Mouse (Mus musculus) ES-Bruce4 (cell line): ENCODE data around the gene Slc35g1. TPM values are rescaled to one million over a fixed set of nuclear protein-coding genes. Genes with fewer than 3 reads are reported as not detected.

ENCODE experiments used
- H3K27ac ChIP-seq: 2 replicates; pipeline ENCODE4 v1.5.1; 2012; ENCODE audit warnings: low read length, inconsistent platforms; ENCODE audit not compliant: insufficient read depth
- H3K27me3 ChIP-seq: 2 replicates; pipeline ENCODE4 v1.6.1; 2012; ENCODE audit warnings: mild to moderate bottlenecking, low read length, inconsistent platforms; ENCODE audit not compliant: control insufficient read depth, poor library complexity, insufficient read depth, severe bottlenecking
- H3K36me3 ChIP-seq: 2 replicates; pipeline ENCODE4 v1.6.1; 2012; ENCODE audit warnings: inconsistent platforms, mild to moderate bottlenecking, low read length, moderate library complexity; ENCODE audit not compliant: control insufficient read depth, poor library complexity, insufficient read depth, severe bottlenecking
- H3K4me1 ChIP-seq: one replicate; pipeline ENCODE4 v1.8.1; 2011; ENCODE audit warnings: low read length; ENCODE audit not compliant: control insufficient read depth, insufficient read depth
- H3K4me3 ChIP-seq: 2 replicates; pipeline ENCODE4 v1.5.1; 2011; ENCODE audit warnings: low read depth, mild to moderate bottlenecking, low read length
- H3K9ac ChIP-seq: 2 replicates; pipeline ENCODE4 v1.6.1; 2012; ENCODE audit warnings: low read depth, mild to moderate bottlenecking, inconsistent platforms; ENCODE audit not compliant: poor library complexity, severe bottlenecking
- H3K9me3 ChIP-seq: replicated peaks from 2 replicates; pipeline ENCODE4 v1.6.1; 2012; ENCODE audit warnings: mild to moderate bottlenecking, low read length, inconsistent platforms; ENCODE audit not compliant: control insufficient read depth, poor library complexity, insufficient read depth, severe bottlenecking
- CTCF ChIP-seq: IDR thresholded peaks from one replicate; pipeline ENCODE4 v1.8.1; 2011; ENCODE audit warnings: low read depth, low read length
- EP300 ChIP-seq: IDR thresholded peaks from 2 replicates; pipeline ENCODE4 v1.6.1; 2011; ENCODE audit warnings: low read depth, low read length; ENCODE audit not compliant: insufficient read depth
- POLR2A ChIP-seq: IDR thresholded peaks from one replicate; pipeline ENCODE4 v1.8.1; 2011; ENCODE audit warnings: low read length; ENCODE audit not compliant: insufficient read depth
- polyA plus RNA-seq: library from polyadenylated mRNA; stranded (reverse); fragments of >200 nt; gene quantifications from 2 replicates; pipeline ENCODE4 v1.2.4, GENCODE M21; 2011; ENCODE audit warnings: low read depth; ENCODE audit not compliant: missing spikeins, insufficient read depth, insufficient read length

Gene Slc35g1
- polyA plus RNA-seq, 1 experiment = 20.3 TPM

DNA sequence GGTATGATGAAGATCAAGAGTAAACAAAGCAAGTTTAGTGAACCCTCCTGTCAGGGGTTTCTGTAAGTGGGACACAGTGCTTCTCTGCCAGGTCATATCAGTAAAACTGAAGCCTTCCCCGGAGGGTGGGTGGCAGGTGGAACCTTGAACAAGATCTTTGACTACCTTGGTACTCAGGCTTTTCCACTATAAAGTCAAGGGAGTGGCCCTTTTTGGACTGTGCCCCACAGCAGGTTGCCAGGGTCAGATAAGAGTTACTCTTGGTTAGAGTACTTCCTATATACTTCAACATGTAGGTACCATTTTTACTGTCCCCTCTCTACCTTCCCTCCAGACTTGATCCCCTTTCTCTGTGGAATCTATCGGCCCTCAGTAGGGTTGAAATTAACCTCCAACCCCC is 5.1 kb downstream of the Slc35g1 start:
- TF ChIP-seq POLR2A (no peak), CTCF (no peak), EP300 (no peak)
- H3K4me1 ChIP-seq = no peaks in the 10 kb centered on the region
- H3K36me3 ChIP-seq = peaks cover 18% of the 10 kb centered on the region
- no peak overlapping the region for H3K4me3 ChIP-seq
- H3K27me3 ChIP-seq = no peaks in the 10 kb centered on the region
- no peak overlapping the region for H3K27ac ChIP-seq
- H3K9me3 ChIP-seq = no peaks in the 10 kb centered on the region
- no peak overlapping the region for H3K9ac ChIP-seq

DNA sequence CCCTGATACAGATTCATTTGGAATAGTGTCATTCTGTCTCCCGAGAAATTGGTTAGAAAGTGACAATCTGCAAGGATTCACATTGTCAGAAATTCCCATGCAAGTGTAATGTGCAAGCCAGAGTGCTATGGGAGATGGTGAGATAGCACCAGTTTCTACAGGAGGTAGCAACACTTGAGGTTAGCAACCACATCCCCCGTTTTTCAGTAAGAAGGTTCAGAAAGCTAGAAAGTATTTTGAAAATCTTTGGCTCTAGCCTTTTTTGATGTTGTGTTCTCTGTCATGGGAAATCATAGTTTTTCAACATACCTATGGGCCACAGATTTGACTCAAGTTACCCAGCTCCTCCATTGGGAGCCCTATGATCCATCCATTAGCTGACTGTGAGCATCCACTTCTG is 5.6 kb downstream of the Slc35g1 start:
- no peak for TF ChIP-seq POLR2A
- TF ChIP-seq CTCF = no peak
- no peak for TF ChIP-seq EP300
- Histone ChIP-seq H3K9ac (no peak overlapping the region), H3K4me1 (no peaks in the 10 kb centered on the region), H3K9me3 (no peaks in the 10 kb centered on the region), H3K4me3 (no peak overlapping the region), H3K27me3 (no peaks in the 10 kb centered on the region), H3K27ac (no peak overlapping the region), H3K36me3 (peaks cover 18% of the 10 kb centered on the region)

DNA sequence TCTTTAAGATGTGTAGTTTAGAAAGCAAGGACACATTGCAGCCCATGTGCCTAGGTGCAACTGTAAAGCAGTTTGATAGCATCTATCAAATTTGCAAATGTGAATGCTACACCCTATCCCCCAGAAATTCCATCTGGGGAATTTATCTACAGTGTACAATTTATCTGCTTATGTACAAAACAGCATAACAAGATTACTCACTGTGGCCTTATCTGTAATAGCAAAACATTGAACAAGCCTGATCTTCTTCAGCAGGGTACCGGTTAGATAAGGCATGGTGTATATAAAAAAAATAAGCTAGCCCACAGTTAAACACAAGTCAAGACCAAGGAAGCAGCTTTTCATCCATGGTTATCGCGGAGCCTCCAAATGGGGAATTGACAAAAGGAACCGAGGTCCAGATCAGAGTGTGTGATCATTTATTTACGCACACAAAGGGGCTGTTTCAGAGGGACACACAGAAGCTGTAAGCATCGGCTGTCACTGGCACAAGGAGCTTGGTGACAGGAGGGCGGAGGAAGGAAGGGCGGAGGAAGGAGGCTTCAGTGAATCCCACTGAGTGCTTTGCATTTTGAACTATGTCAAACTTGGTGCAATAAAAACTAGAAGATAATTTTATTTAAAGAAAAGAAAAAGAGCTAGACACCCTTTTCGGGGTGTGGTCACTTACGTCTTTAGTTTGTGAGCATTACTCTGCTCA is 14.7 kb downstream of the Slc35g1 start:
- H3K4me1 ChIP-seq = peaks cover 2% of the 10 kb centered on the region
- peaks cover 3% of the 10 kb centered on the region; the same call in 1 of the 2 replicates for H3K9me3 ChIP-seq
- H3K36me3 ChIP-seq = no peaks in the 10 kb centered on the region
- H3K27ac ChIP-seq = no peak overlapping the region
- H3K4me3 ChIP-seq = no peak overlapping the region
- no peak for TF ChIP-seq EP300
- no peak for TF ChIP-seq POLR2A
- TF ChIP-seq CTCF = no peak
- no peaks in the 10 kb centered on the region for H3K27me3 ChIP-seq
- no peak overlapping the region for H3K9ac ChIP-seq

DNA sequence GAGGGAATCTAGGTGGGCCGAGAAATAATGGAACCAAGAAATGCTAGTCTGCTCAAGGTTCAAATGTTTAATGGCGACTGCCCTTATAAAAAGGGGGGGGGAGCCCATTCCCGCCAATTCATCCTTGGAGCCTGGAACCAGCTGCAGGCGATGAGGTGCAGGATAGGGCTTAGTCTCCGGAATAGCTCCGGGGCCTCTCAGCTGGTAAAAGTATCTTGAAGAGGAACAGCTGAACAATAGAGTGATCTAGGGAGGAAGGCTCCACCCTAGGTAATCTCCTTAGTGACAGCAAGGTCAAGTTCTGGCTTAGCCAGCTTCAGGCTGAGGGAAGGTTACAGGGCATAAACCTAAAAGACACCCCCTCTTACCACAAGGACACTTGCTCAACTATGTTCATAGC is 18.1 kb downstream of the Slc35g1 start:
- no peaks in the 10 kb centered on the region for H3K9me3 ChIP-seq
- no peak overlapping the region for H3K9ac ChIP-seq
- no peaks in the 10 kb centered on the region for H3K27me3 ChIP-seq
- TF ChIP-seq CTCF (no peak), EP300 (0 out of 2 replicates have a peak, but pooled peaks have one; percentile 46)
- H3K27ac ChIP-seq = no peak overlapping the region
- H3K4me3 ChIP-seq = no peak overlapping the region
- H3K36me3 ChIP-seq = no peaks in the 10 kb centered on the region
- H3K4me1 ChIP-seq = peaks cover 2% of the 10 kb centered on the region

DNA sequence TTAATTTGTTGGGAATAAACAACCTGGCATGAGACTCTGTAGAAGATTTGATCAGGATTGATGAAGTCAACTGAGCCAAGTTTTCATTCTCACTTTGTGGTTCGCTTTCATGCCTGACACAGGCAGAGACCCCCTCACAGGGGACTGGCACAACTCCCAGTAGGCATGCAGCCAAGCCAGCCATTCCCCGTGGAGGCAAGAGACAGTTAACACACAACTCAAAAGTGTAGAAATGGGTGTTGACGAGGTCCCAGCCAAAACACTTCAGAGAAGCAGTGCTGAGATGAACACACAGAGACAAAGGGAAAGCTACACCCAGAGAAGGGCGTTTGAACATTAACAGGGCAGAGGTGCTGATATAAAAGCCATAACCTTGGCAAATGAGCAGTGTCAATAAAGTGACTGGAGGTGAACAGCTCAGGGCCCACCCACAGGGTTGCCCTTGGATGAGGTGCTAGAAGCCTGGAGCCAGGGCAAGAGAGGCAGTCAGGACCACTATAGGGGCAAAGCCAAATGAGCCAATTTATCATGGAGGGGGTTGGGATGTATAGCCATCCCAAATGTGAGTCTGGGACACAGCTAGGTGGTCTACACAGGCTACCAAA is 23.1 kb downstream of the Slc35g1 start:
- no peak overlapping the region for H3K9ac ChIP-seq
- no peaks in the 10 kb centered on the region for H3K9me3 ChIP-seq
- no peak overlapping the region for H3K27ac ChIP-seq
- no peaks in the 10 kb centered on the region for H3K4me1 ChIP-seq
- H3K27me3 ChIP-seq = no peaks in the 10 kb centered on the region
- no peak for TF ChIP-seq CTCF
- no peak overlapping the region for H3K4me3 ChIP-seq
- H3K36me3 ChIP-seq = no peaks in the 10 kb centered on the region

DNA sequence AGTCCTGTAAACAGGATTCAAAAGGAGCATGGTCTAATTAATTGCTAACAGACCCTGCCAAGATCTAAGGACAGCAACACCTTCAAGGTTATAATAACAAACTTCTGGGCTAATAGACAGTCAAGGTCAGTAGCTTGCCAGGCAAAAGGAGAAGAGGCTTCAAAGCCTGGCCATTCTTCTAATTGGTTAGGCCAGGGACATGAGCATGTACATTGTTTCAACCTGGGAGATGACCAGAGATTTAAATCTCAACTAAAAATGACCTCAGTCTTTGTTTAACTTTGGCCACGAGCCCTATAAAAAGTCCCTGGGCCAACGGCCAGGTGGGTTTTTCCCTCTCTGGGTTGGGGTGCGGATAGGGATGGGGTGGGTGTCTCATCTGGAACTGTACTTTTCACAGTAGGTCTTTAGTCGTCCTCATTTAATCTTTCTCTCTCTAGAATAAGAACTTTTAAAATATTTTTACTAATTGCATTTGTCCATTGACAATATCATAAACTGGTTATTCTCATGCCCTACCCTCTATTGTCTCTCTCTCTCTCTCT is 25.0 kb downstream of the Slc35g1 start:
- H3K27me3 ChIP-seq = no peaks in the 10 kb centered on the region

More for the DNA sequence above, 25.0 kb downstream of the Slc35g1 start:
- Histone ChIP-seq H3K9ac (no peak overlapping the region), H3K4me3 (no peak overlapping the region), H3K9me3 (no peaks in the 10 kb centered on the region), H3K27ac (no peak overlapping the region), H3K4me1 (no peaks in the 10 kb centered on the region), H3K36me3 (no peaks in the 10 kb centered on the region)
- TF ChIP-seq EP300 (no peak), CTCF (no peak), POLR2A (no peak)
